9 mouse cellular contexts compared by ENCODE assay signal in the genomic region with DNA sequence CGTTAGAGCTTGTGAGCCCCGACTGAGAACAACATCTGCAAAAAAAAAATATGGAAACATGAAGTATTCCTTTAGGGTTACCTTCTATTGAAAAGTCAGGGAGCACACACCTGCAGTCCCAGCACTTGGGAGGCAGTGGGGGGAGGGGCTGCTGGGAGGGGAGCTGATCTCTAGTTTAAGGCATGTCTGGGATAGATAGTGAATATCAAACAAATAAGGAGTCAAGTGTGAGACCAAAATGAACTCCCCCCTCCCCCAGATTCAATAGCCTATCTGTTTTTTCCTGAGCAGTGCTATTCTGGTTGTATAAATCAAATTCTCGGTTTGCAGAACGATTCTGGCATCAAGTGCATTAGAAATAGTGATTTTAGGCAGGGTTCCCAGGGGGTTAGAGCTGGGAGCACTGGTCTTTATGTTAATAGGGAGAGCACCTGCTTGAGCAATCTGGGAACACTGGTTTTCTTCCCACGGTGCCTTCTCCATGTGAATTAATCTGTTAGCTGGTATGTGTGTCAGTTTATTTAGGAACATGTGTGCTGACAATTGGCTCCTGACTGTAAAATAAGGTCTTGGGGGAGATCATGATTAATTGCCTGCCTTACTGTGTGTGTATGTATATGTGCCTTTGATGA.
DNase-seq lines count a peak whose midpoint lies in the region; ATAC-seq and TF ChIP-seq lines count a peak whose summit lies in the region.
"Had no signal": no experiment of that assay in that cellular context is flagged by ENCODE, and none has a peak within 500 bp of the region (broad histone marks: within the 10 kb centered on the region; RNA-seq: fewer than 3 reads in every experiment).

No protein-coding gene starts in this region.

- H3K4me2 ChIP-seq in embryonic facial prominence, embryonic 14.5 days (ENCODE audit: low read depth, low read length): peak overlapping the region; percentile 82; the same call in 1 of the 2 replicates
- H3K4me2 ChIP-seq in hindbrain, embryonic 13.5 days: peak overlapping the region; percentile 55
- H3K4me2 ChIP-seq in neural tube, embryonic 12.5 days (replicated peaks): peak overlapping the region; percentile 65

- WGBS in embryonic facial prominence, embryonic 14.5 days: 23% methylated on average over 5 of the region's 5 CpGs
- 9% methylated on average over 5 of the region's 5 CpGs for WGBS in hindbrain, embryonic 13.5 days
- WGBS in neural tube, embryonic 12.5 days: 4% methylated on average over 5 of the region's 5 CpGs

- peaks cover 34% of the 10 kb centered on the region for H3K4me1 ChIP-seq in embryonic facial prominence, embryonic 14.5 days (ENCODE audit: control insufficient read depth, insufficient read depth, low read length)
- peaks cover 72% of the 10 kb centered on the region for H3K4me1 ChIP-seq in hindbrain, embryonic 13.5 days (replicated peaks)
- H3K4me1 ChIP-seq in neural tube, embryonic 12.5 days: peaks cover 66% of the 10 kb centered on the region

- TF ChIP-seq CTCF in layer of hippocampus, adult 2 months (conservative IDR thresholded peaks at IDR 0.05): no peak

- H3K27me3 ChIP-seq in embryonic facial prominence, embryonic 14.5 days (replicated peaks; ENCODE audit: control insufficient read depth, insufficient read depth, low read length): no peaks in the 10 kb centered on the region
- H3K27me3 ChIP-seq in hindbrain, embryonic 13.5 days: no peaks in the 10 kb centered on the region
- H3K27me3 ChIP-seq in neural tube, embryonic 12.5 days (replicated peaks): no peaks in the 10 kb centered on the region

- no peak overlapping the region for H3K4me3 ChIP-seq in layer of hippocampus, adult 2 months
- H3K4me3 ChIP-seq in embryonic facial prominence, embryonic 14.5 days (ENCODE audit: low read depth, low read length): no peak overlapping the region
- H3K4me3 ChIP-seq in hindbrain, embryonic 13.5 days: 0 out of 2 replicates have a peak overlapping the region, but pooled peaks have one; percentile 32
- H3K4me3 ChIP-seq in neural tube, embryonic 12.5 days: no peak overlapping the region

- no peak overlapping the region for H3K9ac ChIP-seq in embryonic facial prominence, embryonic 14.5 days (ENCODE audit: low read depth, low read length)
- peak overlapping the region; percentile 70 for H3K9ac ChIP-seq in hindbrain, embryonic 13.5 days
- H3K9ac ChIP-seq in neural tube, embryonic 12.5 days: 0 out of 2 replicates have a peak overlapping the region, but pooled peaks have one; percentile 44

- no peak for DNase-seq in layer of hippocampus, adult 2 months (ENCODE audit: low spot score in 2 of 2)
- no peak for DNase-seq in layer of hippocampus, adult 9-11 months
- DNase-seq in embryonic facial prominence, embryonic 14.5 days (ENCODE audit: low spot score): no peak
- no peak for DNase-seq in cerebellum, postnatal 4 days (ENCODE audit: low spot score in 2 of 2)
- DNase-seq in layer of hippocampus, postnatal 36 days: no peak
- DNase-seq: liver, embryonic 13.5 days had no signal

- H3K9me3 ChIP-seq in embryonic facial prominence, embryonic 14.5 days (ENCODE audit: control insufficient read depth, low read length): no peaks in the 10 kb centered on the region
- H3K9me3 ChIP-seq in hindbrain, embryonic 13.5 days: no peaks in the 10 kb centered on the region
- H3K9me3 ChIP-seq in neural tube, embryonic 12.5 days: no peaks in the 10 kb centered on the region
- H3K9me3 ChIP-seq: liver, embryonic 13.5 days had no signal

- no peak for ATAC-seq in embryonic facial prominence, embryonic 14.5 days (ENCODE audit: low read depth)
- ATAC-seq in hindbrain, embryonic 13.5 days (ENCODE audit: low FRiP score): no peak
- no peak for ATAC-seq in neural tube, embryonic 12.5 days (ENCODE audit: low FRiP score, low read depth)
- ATAC-seq in granulocyte monocyte progenitor cell, adult 5-6 weeks (replicated peaks; ENCODE audit: poor library complexity, severe bottlenecking): no peak

- H3K36me3 ChIP-seq in embryonic facial prominence, embryonic 14.5 days (ENCODE audit: control insufficient read depth, insufficient read depth, low read length): no peaks in the 10 kb centered on the region
- no peaks in the 10 kb centered on the region for H3K36me3 ChIP-seq in hindbrain, embryonic 13.5 days
- no peaks in the 10 kb centered on the region for H3K36me3 ChIP-seq in neural tube, embryonic 12.5 days
- H3K36me3 ChIP-seq: liver, embryonic 13.5 days had no signal

- H3K27ac ChIP-seq in layer of hippocampus, adult 2 months: peak overlapping the region; percentile 90
- no peak overlapping the region for H3K27ac ChIP-seq in embryonic facial prominence, embryonic 14.5 days (replicated peaks; ENCODE audit: low read depth, low read length)
- H3K27ac ChIP-seq in hindbrain, embryonic 13.5 days: peak overlapping the region; percentile 86
- peak overlapping the region; percentile 60 for H3K27ac ChIP-seq in neural tube, embryonic 12.5 days
- H3K27ac ChIP-seq: liver, embryonic 13.5 days had no signal
